Mouse (Mus musculus) stomach, embryonic 15.5 days (tissue): ENCODE measurements around the gene Syne3. TPM values are rescaled to one million over a fixed set of nuclear protein-coding genes. Genes with fewer than 3 reads are reported as not detected.

Experiments
- ATAC-seq: fragments of 200-750 bp; cut with Nextera tagmentation; 2 replicates; pipeline ENCODE4 v1.8.0; 2017; ENCODE audit warnings: low read depth, moderate number of reproducible peaks, moderate TSS enrichment; ENCODE audit not compliant: insufficient read depth, low FRiP score
- H3K27ac ChIP-seq: fragments of 300-500 bp; sonication (generic); 2 replicates; pipeline ENCODE4 v1.5.1; 2015; ENCODE audit warnings: mild to moderate bottlenecking, inconsistent platforms
- H3K27me3 ChIP-seq: fragments of 300-500 bp; sonication (generic); replicated peaks from 2 replicates; pipeline ENCODE4 v1.6.1; 2015; ENCODE audit warnings: inconsistent platforms
- H3K36me3 ChIP-seq: fragments of 300-500 bp; sonication (generic); 2 replicates; pipeline ENCODE4 v1.6.1; 2015; ENCODE audit warnings: inconsistent platforms
- H3K4me1 ChIP-seq: fragments of 300-500 bp; sonication (generic); 2 replicates; pipeline ENCODE4 v1.6.1; 2015; ENCODE audit warnings: inconsistent platforms
- H3K4me2 ChIP-seq: fragments of 300-500 bp; sonication (generic); 2 replicates; pipeline ENCODE4 v1.6.1; 2015; ENCODE audit warnings: mild to moderate bottlenecking, inconsistent platforms
- H3K4me3 ChIP-seq: fragments of 300-500 bp; sonication (generic); replicated peaks from 2 replicates; pipeline ENCODE4 v1.5.1; 2015; ENCODE audit warnings: inconsistent platforms
- H3K9ac ChIP-seq: fragments of 300-500 bp; sonication (generic); 2 replicates; pipeline ENCODE4 v1.6.1; 2015; ENCODE audit warnings: inconsistent platforms
- H3K9me3 ChIP-seq: fragments of 300-500 bp; sonication (generic); 2 replicates; pipeline ENCODE4 v1.6.1; 2016; ENCODE audit warnings: inconsistent platforms
- WGBS: fragments of 180-500 bp; shearing (Covaris S2); methylation state at CpG from one replicate; pipeline ENCODE4 v1.1.7; 2015; 5-methylcytosine and 5-hydroxymethylcytosine counted together
- polyA plus RNA-seq: library from polyadenylated mRNA; unstranded; fragments of >200 nt; fragmentation: Nextera tagmentation; extraction: Ambion mirVana; gene quantifications from 2 replicates; pipeline ENCODE4 v1.2.1, GENCODE M21; 2015

The Syne3 gene
- polyA plus RNA-seq, 1 experiment from 2014 or later: 0.99 TPM

DNA sequence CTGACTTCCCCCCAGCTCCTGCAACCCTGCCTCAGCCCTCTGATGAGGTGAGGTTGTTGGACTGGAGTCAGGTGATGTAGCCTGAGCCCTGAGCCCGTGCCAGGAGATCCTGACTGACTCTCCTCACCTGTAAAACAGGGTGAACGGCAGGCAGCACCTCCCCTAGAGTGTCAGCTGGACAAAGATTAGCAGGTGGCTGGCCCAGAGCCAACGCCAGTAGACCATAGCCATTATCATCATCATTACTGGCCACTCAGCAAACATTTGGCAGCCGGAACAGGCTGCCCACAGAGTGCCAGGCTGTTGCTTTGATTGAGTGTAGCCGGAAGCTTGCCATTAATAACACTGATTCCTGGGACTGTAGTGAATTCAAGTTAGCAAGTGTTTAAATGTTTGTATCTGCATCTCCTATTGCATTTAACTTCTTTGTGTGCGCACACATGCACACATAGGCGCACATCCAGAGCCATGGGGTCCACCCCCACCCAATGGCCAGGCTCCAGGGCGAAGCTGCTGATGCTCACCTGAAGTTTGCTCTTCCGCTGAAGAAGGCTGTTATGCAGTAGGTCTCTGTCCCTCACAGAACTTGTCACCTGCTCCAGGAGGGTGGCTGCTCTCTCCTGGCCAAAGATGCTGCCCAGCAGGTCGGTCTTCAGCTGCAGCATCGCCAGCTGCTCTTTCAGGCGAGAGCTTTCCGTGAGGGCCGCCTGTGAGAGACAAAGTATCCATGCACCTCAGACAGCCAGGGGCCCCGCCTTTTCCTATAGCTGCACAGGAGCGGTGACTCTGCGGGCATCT lies 54.4 kb downstream of the Syne3 start:
- H3K36me3 ChIP-seq: no peaks in the 10 kb centered on the region
- ATAC-seq: peak; percentile 65; the same call in 1 of the 2 replicates
- no peak overlapping the region for H3K27ac ChIP-seq
- peaks cover 5% of the 10 kb centered on the region; the same call in 1 of the 2 replicates for H3K4me1 ChIP-seq
- H3K4me3 ChIP-seq: no peak overlapping the region
- H3K9ac ChIP-seq: no peak overlapping the region
- WGBS: 58% methylated on average over 17 of the region's 17 CpGs
- H3K27me3 ChIP-seq: no peaks in the 10 kb centered on the region
- H3K9me3 ChIP-seq: no peaks in the 10 kb centered on the region
- H3K4me2 ChIP-seq: no peak overlapping the region

- Histone ChIP-seq H3K9me3 (no peaks in the 10 kb centered on the region), H3K36me3 (no peaks in the 10 kb centered on the region), H3K27ac (no peak overlapping the region), H3K4me2 (no peak overlapping the region), H3K4me3 (no peak overlapping the region), H3K4me1 (peaks cover 5% of the 10 kb centered on the region; the same call in 1 of the 2 replicates), H3K27me3 (no peaks in the 10 kb centered on the region), H3K9ac (no peak overlapping the region)
- no peak for ATAC-seq
- WGBS: 11% methylated on average over 4 of the region's 4 CpGs
Measured at GRCm38 (mm10) chr12:104953941-104954340, 55.7 kb downstream of the Syne3 start.

DNA sequence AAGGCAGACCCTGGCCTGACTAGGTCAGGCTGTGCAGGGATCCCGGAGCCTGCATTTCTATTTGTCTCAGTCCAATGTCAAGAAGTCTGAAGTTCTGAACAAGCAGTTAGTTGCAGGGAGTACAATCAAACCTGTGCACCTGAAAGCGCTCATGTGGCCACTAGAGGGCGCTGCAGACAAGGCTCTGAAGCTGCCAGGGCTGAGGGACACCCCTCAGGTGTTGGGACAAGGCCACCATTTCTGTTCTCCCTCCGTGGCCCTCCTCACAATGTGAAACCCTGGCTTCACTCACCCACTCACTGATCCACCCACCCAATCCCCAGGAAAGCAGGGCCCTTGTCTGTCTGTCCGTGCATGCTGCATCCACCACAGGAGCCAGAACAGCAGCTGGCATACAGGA lies 57.2 kb downstream of the Syne3 start:
- WGBS: 20% methylated on average over 5 of the region's 5 CpGs
- H3K9ac ChIP-seq: no peak overlapping the region
- H3K4me2 ChIP-seq: no peak overlapping the region
- H3K36me3 ChIP-seq: no peaks in the 10 kb centered on the region
- H3K4me3 ChIP-seq: no peak overlapping the region
- no peaks in the 10 kb centered on the region for H3K27me3 ChIP-seq
- no peak overlapping the region for H3K27ac ChIP-seq
- ATAC-seq: no peak
- 0 out of 2 replicates have a peak, but pooled peaks cover 5% of the 10 kb centered on the region for H3K4me1 ChIP-seq
- H3K9me3 ChIP-seq: no peaks in the 10 kb centered on the region

- Histone ChIP-seq H3K4me1 (no peaks in the 10 kb centered on the region), H3K9ac (no peak overlapping the region), H3K27ac (no peak overlapping the region), H3K27me3 (no peaks in the 10 kb centered on the region), H3K36me3 (no peaks in the 10 kb centered on the region), H3K4me2 (no peak overlapping the region), H3K9me3 (no peaks in the 10 kb centered on the region), H3K4me3 (no peak overlapping the region)
- ATAC-seq: no peak
- 76% methylated on average over 2 of the region's 2 CpGs for WGBS
Measured at GRCm38 (mm10) chr12:104947911-104948310, 61.7 kb downstream of the Syne3 start.

DNA sequence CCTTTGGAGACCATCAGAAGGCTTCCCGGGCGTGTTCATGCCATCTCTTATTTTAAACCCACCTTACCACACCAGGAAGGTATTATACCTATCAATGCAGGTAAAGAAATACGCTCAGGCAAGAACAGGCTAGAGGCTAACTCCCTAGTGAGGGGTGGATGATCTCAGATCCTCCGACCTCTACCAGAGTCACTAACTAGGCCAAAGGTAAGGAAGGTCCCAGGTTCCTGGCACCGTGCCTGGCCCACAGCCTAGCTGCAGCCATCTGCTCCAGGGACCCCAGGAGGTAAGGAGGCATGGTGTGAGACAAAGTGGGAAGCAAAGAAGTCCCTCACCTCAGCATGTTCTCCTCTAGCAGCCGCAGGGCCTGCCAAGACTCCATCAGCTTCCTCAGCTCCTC lies 63.4 kb downstream of the Syne3 start:
- no peak for ATAC-seq
- 84% methylated on average over 6 of the region's 6 CpGs for WGBS
- Histone ChIP-seq H3K27me3 (no peaks in the 10 kb centered on the region), H3K4me2 (no peak overlapping the region), H3K4me3 (no peak overlapping the region), H3K9ac (no peak overlapping the region), H3K27ac (no peak overlapping the region), H3K4me1 (no peaks in the 10 kb centered on the region), H3K9me3 (no peaks in the 10 kb centered on the region), H3K36me3 (no peaks in the 10 kb centered on the region)

- Histone ChIP-seq H3K9ac (no peak overlapping the region), H3K36me3 (no peaks in the 10 kb centered on the region), H3K4me3 (no peak overlapping the region), H3K27me3 (no peaks in the 10 kb centered on the region), H3K4me1 (no peaks in the 10 kb centered on the region), H3K27ac (no peak overlapping the region), H3K4me2 (no peak overlapping the region), H3K9me3 (no peaks in the 10 kb centered on the region)
- no peak for ATAC-seq
- 83% methylated on average over 9 of the region's 9 CpGs for WGBS
Measured at GRCm38 (mm10) chr12:104940466-104940865, 69.1 kb downstream of the Syne3 start.

DNA sequence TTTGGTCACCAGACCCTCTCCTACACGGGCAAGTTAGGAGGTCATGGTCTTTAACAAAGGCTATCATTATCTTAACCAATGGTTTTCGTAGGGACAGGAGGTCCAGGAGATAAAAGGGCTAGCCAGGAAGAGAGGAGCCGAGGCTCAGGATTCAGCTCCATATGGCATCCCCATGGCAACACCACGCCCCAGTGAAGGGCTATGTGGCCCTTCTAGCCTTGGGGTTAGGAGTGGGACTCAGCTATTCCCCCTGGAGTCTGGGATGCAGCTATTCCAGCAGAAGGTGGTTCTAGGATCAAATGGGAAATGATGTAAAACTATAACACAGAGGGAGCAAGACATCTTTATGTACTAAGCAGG lies 69.6 kb downstream of the Syne3 start:
- WGBS: 15% methylated on average over 4 of the region's 4 CpGs

GRCm38 (mm10) chr12:104939372-104940026 lies 70.1 kb downstream of the Syne3 start:
- Histone ChIP-seq H3K9ac (no peak overlapping the region), H3K27me3 (no peaks in the 10 kb centered on the region), H3K9me3 (no peaks in the 10 kb centered on the region), H3K4me3 (no peak overlapping the region), H3K36me3 (no peaks in the 10 kb centered on the region), H3K27ac (no peak overlapping the region), H3K4me1 (no peaks in the 10 kb centered on the region), H3K4me2 (no peak overlapping the region)
- WGBS: 40% methylated on average over 13 of the region's 13 CpGs
- peak; percentile 67 for ATAC-seq

More for the DNA sequence above, 69.6 kb downstream of the Syne3 start:
- no peak for ATAC-seq
- Histone ChIP-seq H3K27me3 (no peaks in the 10 kb centered on the region), H3K27ac (no peak overlapping the region), H3K9ac (no peak overlapping the region), H3K4me1 (no peaks in the 10 kb centered on the region), H3K4me3 (no peak overlapping the region), H3K36me3 (no peaks in the 10 kb centered on the region), H3K9me3 (no peaks in the 10 kb centered on the region), H3K4me2 (no peak overlapping the region)

DNA sequence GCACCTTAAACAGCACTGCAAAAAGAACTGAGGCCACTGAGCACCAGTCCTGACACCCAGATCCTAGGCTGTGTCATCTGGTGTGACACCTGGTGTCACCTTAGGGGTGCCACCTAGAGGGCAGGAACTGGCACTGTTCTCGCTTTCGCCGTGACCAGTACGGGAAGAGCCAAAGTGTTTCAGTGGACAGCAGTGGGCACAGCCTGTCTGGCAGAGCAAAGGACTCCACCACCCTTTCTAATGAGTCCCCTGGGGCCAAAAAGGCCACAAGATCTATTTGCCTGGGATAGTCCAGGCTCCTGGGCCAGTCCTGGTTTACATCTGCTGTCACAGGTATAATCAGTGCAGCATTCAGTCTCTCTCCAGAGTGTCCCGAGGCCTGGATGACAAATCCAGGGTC lies 70.7 kb downstream of the Syne3 start:
- Histone ChIP-seq H3K27me3 (no peaks in the 10 kb centered on the region), H3K9me3 (no peaks in the 10 kb centered on the region), H3K36me3 (no peaks in the 10 kb centered on the region), H3K4me1 (0 out of 2 replicates have a peak, but pooled peaks cover 2% of the 10 kb centered on the region), H3K4me3 (no peak overlapping the region), H3K9ac (no peak overlapping the region), H3K27ac (no peak overlapping the region), H3K4me2 (no peak overlapping the region)
- no peak for ATAC-seq
- 72% methylated on average over 5 of the region's 5 CpGs for WGBS

GRCm38 (mm10) chr12:104936223-104936622 lies 73.4 kb downstream of the Syne3 start:
- no peaks in the 10 kb centered on the region for H3K9me3 ChIP-seq
- no peaks in the 10 kb centered on the region for H3K36me3 ChIP-seq
- H3K4me3 ChIP-seq: no peak overlapping the region
- H3K4me1 ChIP-seq: 0 out of 2 replicates have a peak, but pooled peaks cover 2% of the 10 kb centered on the region
- no peak overlapping the region for H3K9ac ChIP-seq
- no peak overlapping the region for H3K27ac ChIP-seq
- WGBS: 75% methylated on average over 4 of the region's 4 CpGs
- no peak for ATAC-seq
- no peaks in the 10 kb centered on the region for H3K27me3 ChIP-seq
- H3K4me2 ChIP-seq: no peak overlapping the region

- Histone ChIP-seq H3K36me3 (no peaks in the 10 kb centered on the region), H3K9me3 (no peaks in the 10 kb centered on the region), H3K4me3 (no peak overlapping the region), H3K4me2 (no peak overlapping the region), H3K9ac (no peak overlapping the region), H3K27ac (no peak overlapping the region), H3K27me3 (no peaks in the 10 kb centered on the region), H3K4me1 (0 out of 2 replicates have a peak, but pooled peaks cover 2% of the 10 kb centered on the region)
- no peak for ATAC-seq
- WGBS: 84% methylated on average over 8 of the region's 8 CpGs
Measured at GRCm38 (mm10) chr12:104935144-104935543, 74.5 kb downstream of the Syne3 start.

GRCm38 (mm10) chr12:104933800-104934199 lies 75.8 kb downstream of the Syne3 start:
- Histone ChIP-seq H3K9me3 (no peaks in the 10 kb centered on the region), H3K4me3 (no peak overlapping the region), H3K9ac (no peak overlapping the region), H3K36me3 (no peaks in the 10 kb centered on the region), H3K27me3 (no peaks in the 10 kb centered on the region), H3K4me2 (no peak overlapping the region), H3K27ac (no peak overlapping the region), H3K4me1 (0 out of 2 replicates have a peak, but pooled peaks cover 2% of the 10 kb centered on the region)
- 54% methylated on average over 13 of the region's 13 CpGs for WGBS
- no peak for ATAC-seq
